Mouse (Mus musculus): ENCODE measurements around the gene Zfr. TPM values are rescaled to one million over a fixed set of nuclear protein-coding genes. Genes with fewer than 3 reads are reported as not detected.

Zfr gene
- polyA plus RNA-seq, 1 experiment from 2014 or later, result 136 TPM

- no peaks in the 10 kb centered on the region for H3K36me3 ChIP-seq
- H3K4me3 ChIP-seq, result no peak overlapping the region
- 89% methylated on average over 2 of the region's 2 CpGs for WGBS
- no peak for ATAC-seq (ENCODE audit: low FRiP score, low read depth)
- no peak overlapping the region for H3K9ac ChIP-seq
- H3K4me1 ChIP-seq, result peaks cover 17% of the 10 kb centered on the region
- H3K27ac ChIP-seq, result no peak overlapping the region
- H3K9me3 ChIP-seq, result no peaks in the 10 kb centered on the region
- no peaks in the 10 kb centered on the region for H3K27me3 ChIP-seq
- H3K4me2 ChIP-seq (replicated peaks), result no peak overlapping the region
Measured at GRCm38 (mm10) chr15:12224239-12224638, 106.6 kb downstream of the Zfr start.

DNA sequence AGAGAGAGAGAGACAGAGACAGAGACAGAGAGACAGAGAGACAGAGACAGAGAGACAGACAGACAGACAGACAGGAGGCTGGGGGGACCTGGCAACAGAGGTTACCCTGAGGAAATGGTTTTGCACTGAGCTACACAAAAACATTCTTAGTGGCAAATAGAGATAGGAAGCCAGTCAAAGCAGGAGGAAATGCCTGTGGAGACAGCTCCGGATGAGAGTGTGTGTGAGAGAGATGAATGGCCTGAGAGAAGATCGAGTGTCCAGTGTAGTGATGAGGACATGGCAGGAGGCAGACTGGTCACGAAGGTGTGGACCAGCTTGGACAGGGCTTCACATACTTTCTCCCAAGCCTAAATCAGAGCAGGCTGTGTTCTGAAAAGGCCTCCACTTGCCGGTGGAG is 107.4 kb downstream of the Zfr start:
- H3K4me3 ChIP-seq, result no peak overlapping the region
- 72% methylated on average over 4 of the region's 4 CpGs for WGBS
- H3K27me3 ChIP-seq, result no peaks in the 10 kb centered on the region
- no peak overlapping the region for H3K4me2 ChIP-seq (replicated peaks)
- no peak for ATAC-seq (ENCODE audit: low FRiP score, low read depth)
- H3K4me1 ChIP-seq, result peaks cover 22% of the 10 kb centered on the region
- no peaks in the 10 kb centered on the region for H3K9me3 ChIP-seq
- no peak overlapping the region for H3K27ac ChIP-seq
- H3K36me3 ChIP-seq, result no peaks in the 10 kb centered on the region
- H3K9ac ChIP-seq, result no peak overlapping the region

DNA sequence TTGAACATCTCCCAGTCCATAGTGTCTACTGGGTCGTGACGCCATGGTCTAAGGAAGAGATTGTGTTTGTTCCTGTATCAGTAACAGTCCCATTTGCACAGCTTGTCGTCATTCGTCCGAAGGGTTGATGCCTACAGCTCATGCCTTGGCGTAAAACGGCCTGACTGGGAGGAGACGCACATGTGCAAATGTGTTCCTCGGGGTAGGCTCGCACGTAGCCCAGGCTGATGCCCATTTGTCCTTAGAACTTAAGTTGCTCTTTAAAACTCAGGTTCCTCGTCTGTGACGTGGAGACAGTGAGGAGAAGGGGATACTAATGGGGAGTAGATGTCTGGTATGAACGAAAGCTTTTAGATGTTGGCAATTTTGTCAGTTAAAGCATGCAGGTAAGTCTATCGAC is 109.3 kb downstream of the Zfr start:
- Histone ChIP-seq H3K9me3 (no peaks in the 10 kb centered on the region), H3K9ac (no peak overlapping the region), H3K27ac (no peak overlapping the region), H3K4me2 (replicated peaks) (no peak overlapping the region), H3K36me3 (peaks cover 6% of the 10 kb centered on the region; the same call in 1 of the 2 replicates), H3K27me3 (no peaks in the 10 kb centered on the region), H3K4me3 (no peak overlapping the region), H3K4me1 (peaks cover 25% of the 10 kb centered on the region)
- no peak for ATAC-seq (ENCODE audit: low FRiP score, low read depth)
- WGBS, result 94% methylated on average over 15 of the region's 15 CpGs

DNA sequence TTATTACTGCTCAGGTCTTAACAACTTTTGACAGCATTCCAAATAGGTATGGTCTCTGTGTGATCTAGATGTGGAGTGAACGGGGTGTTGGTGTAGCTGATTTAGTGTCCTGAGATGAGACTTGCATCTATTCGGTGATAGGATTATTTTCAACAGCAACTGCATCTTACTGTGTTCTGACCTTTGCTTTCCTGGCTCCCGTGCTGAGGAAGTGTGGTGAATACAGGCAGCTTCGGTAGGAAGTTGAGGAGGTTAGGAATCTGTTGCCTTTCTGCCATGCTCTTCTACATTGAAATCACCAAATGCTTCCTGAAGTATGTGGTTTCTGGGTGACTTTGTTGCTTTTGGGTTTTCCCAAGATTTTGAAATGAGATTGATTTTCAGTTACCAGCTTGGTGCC is 109.7 kb downstream of the Zfr start:
- peaks cover 10% of the 10 kb centered on the region for H3K36me3 ChIP-seq
- peaks cover 25% of the 10 kb centered on the region for H3K4me1 ChIP-seq
- no peaks in the 10 kb centered on the region for H3K9me3 ChIP-seq
- no peak overlapping the region for H3K4me2 ChIP-seq (replicated peaks)
- 86% methylated on average over 4 of the region's 4 CpGs for WGBS
- H3K9ac ChIP-seq, result no peak overlapping the region
- no peak overlapping the region for H3K27ac ChIP-seq
- no peak overlapping the region for H3K4me3 ChIP-seq
- H3K27me3 ChIP-seq, result no peaks in the 10 kb centered on the region
- no peak for ATAC-seq (ENCODE audit: low FRiP score, low read depth)

- no peak for ATAC-seq (ENCODE audit: low FRiP score, low read depth)
- peaks cover 32% of the 10 kb centered on the region for H3K36me3 ChIP-seq
- H3K4me2 ChIP-seq (replicated peaks), result no peak overlapping the region
- H3K9me3 ChIP-seq, result no peaks in the 10 kb centered on the region
- no peak overlapping the region for H3K9ac ChIP-seq
- WGBS, result 64% methylated on average over 10 of the region's 10 CpGs
- H3K4me3 ChIP-seq, result no peak overlapping the region
- H3K4me1 ChIP-seq, result peaks cover 22% of the 10 kb centered on the region
- no peaks in the 10 kb centered on the region for H3K27me3 ChIP-seq
- no peak overlapping the region; the same call in 1 of the 2 replicates for H3K27ac ChIP-seq
Measured at GRCm38 (mm10) chr15:12229603-12230242, 112.1 kb downstream of the Zfr start.

DNA sequence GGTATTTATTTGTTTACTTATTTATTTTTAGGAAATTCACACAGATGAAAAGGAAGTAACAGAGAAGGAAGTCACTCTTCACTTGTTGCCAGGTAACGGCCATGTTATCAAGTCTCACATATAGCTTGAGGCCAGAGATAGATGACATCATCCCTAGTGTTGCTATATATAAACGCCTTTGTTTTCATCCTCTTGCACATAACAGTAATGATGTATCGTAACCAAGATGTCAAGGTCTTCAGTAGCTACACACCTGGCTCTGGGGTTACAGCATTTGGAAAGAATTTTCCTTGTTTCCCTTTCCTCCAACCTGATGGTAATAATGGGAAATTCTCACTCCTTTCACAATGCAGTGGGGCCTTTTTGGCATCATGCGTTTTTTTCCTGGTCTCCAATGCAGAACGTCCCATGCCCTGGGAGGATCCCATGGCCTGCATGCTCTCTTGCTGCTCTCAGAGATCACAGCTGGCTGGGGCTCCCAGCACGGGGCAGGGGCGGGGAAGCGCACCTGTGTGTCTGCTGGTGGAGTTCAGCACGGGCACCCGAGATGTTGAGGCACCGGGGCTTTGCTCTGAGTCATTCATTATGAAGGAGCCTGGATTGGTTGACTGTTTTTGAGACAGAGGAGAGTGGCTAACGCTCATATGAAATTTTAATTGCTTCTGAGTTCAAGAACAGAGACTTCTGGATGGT is 112.8 kb downstream of the Zfr start:
- peaks cover 22% of the 10 kb centered on the region for H3K4me1 ChIP-seq
- WGBS, result 46% methylated on average over 12 of the region's 12 CpGs
- peak overlapping the region; percentile 28; the same call in 1 of the 2 replicates for H3K27ac ChIP-seq
- no peaks in the 10 kb centered on the region for H3K27me3 ChIP-seq
- no peak overlapping the region for H3K4me2 ChIP-seq (replicated peaks)
- peak; percentile 34; the same call in 1 of the 2 replicates for ATAC-seq (ENCODE audit: low FRiP score, low read depth)
- H3K9ac ChIP-seq, result no peak overlapping the region
- H3K36me3 ChIP-seq, result peaks cover 37% of the 10 kb centered on the region
- H3K4me3 ChIP-seq, result no peak overlapping the region
- no peaks in the 10 kb centered on the region for H3K9me3 ChIP-seq

DNA sequence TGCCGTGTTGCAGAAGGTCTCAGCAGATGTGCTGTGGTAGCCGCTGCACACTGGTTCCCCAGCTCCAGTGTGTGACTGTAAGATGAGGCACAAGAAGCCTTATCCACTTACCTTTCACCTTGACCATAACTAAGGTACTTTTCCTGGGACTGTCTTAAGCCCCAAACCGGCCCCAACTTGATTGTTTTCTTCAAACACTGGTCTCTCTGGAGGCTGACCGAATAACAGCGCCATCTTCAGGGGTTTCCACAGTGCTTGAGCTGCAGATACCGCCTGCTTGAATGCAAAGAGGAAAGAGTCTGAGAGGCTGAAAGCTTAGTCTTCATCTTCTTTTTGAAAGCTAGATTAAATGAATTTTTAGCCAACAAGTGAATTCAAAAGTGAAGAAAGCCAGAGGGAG is 113.8 kb downstream of the Zfr start:
- Histone ChIP-seq H3K4me1 (peaks cover 22% of the 10 kb centered on the region), H3K27ac (no peak overlapping the region), H3K9ac (no peak overlapping the region), H3K36me3 (peaks cover 47% of the 10 kb centered on the region), H3K4me2 (replicated peaks) (no peak overlapping the region), H3K27me3 (no peaks in the 10 kb centered on the region), H3K4me3 (no peak overlapping the region), H3K9me3 (no peaks in the 10 kb centered on the region)
- ATAC-seq (ENCODE audit: low FRiP score, low read depth), result no peak
- 87% methylated on average over 6 of the region's 6 CpGs for WGBS

- 73% methylated on average over 11 of the region's 11 CpGs for WGBS
- ATAC-seq (ENCODE audit: low FRiP score, low read depth), result no peak
- H3K27me3 ChIP-seq, result no peaks in the 10 kb centered on the region
- H3K4me1 ChIP-seq, result peaks cover 22% of the 10 kb centered on the region
- no peak overlapping the region for H3K27ac ChIP-seq
- peaks cover 56% of the 10 kb centered on the region for H3K36me3 ChIP-seq
- H3K9me3 ChIP-seq, result no peaks in the 10 kb centered on the region
- no peak overlapping the region for H3K9ac ChIP-seq
- H3K4me2 ChIP-seq (replicated peaks), result no peak overlapping the region
- no peak overlapping the region for H3K4me3 ChIP-seq
Measured at GRCm38 (mm10) chr15:12232429-12232828, 114.8 kb downstream of the Zfr start.

GRCm38 (mm10) chr15:12233021-12233420 is 115.4 kb downstream of the Zfr start:
- H3K27ac ChIP-seq, result no peak overlapping the region
- no peak for ATAC-seq (ENCODE audit: low FRiP score, low read depth)
- WGBS, result 82% methylated on average over 4 of the region's 4 CpGs
- H3K4me3 ChIP-seq, result no peak overlapping the region
- no peak overlapping the region for H3K9ac ChIP-seq
- no peaks in the 10 kb centered on the region for H3K9me3 ChIP-seq
- no peak overlapping the region for H3K4me2 ChIP-seq (replicated peaks)
- peaks cover 22% of the 10 kb centered on the region for H3K4me1 ChIP-seq
- peaks cover 62% of the 10 kb centered on the region for H3K36me3 ChIP-seq
- no peaks in the 10 kb centered on the region for H3K27me3 ChIP-seq

MicroRNAs within 50 kb of the gene (microRNA counts, 519-probe panel; counts per million panel counts)
- microRNA mmu-miR-1898, result not detected

Small RNA genes lying within 50 kb of the gene (microRNA-seq; reads per million reads assigned to microRNA genes)
- not detected for gene Mir1898

Other genes starting within 250 kb of the Zfr start
- 4.1 and 4.5 TPM in 2 replicates for gene Npr3, start 210.5 kb upstream of the Zfr start, polyA plus RNA-seq (2015; fragmentation: Nextera tagmentation; extraction: Ambion mirVana)
- 859 and 861 TPM in 2 replicates for gene Sub1, start 120.8 kb upstream of the Zfr start, polyA plus RNA-seq (2015; fragmentation: Nextera tagmentation; extraction: Ambion mirVana)
- 16.3 and 18.5 TPM in 2 replicates for gene Mtmr12, start 87.2 kb downstream of the Zfr start, polyA plus RNA-seq (2015; fragmentation: Nextera tagmentation; extraction: Ambion mirVana)
- gene Golph3, start 203.6 kb downstream of the Zfr start, polyA plus RNA-seq (2015; fragmentation: Nextera tagmentation; extraction: Ambion mirVana), result 84.1 and 91.9 TPM in 2 replicates
- 0.84 TPM in 1 of 2 replicates, not detected in the other for gene 1810049J17Rik, start 204.1 kb downstream of the Zfr start, polyA plus RNA-seq (2015; fragmentation: Nextera tagmentation; extraction: Ambion mirVana)

Measured in limb, embryonic 13.5 days (tissue).